Mouse (Mus musculus) neural tube, embryonic 15.5 days (tissue): Measurements from ENCODE around the gene Ppargc1a. TPM values are rescaled to one million over a fixed set of nuclear protein-coding genes. Genes with fewer than 3 reads are reported as not detected.

Experiments used
- ATAC-seq: fragments of 200-750 bp; cut with Nextera tagmentation; 2 replicates; pipeline ENCODE4 v1.8.0; 2017; ENCODE audit warnings: mild to moderate bottlenecking, moderate TSS enrichment, moderate library complexity; ENCODE audit not compliant: low FRiP score
- H3K27ac ChIP-seq: fragments of 300-500 bp; sonication (generic); replicated peaks from 2 replicates; pipeline ENCODE4 v1.5.1; 2015; ENCODE audit warnings: mild to moderate bottlenecking, inconsistent platforms
- H3K27me3 ChIP-seq: fragments of 300-500 bp; sonication (generic); replicated peaks from 2 replicates; pipeline ENCODE4 v1.6.1; 2015; ENCODE audit warnings: inconsistent platforms
- H3K36me3 ChIP-seq: fragments of 300-500 bp; sonication (generic); 2 replicates; pipeline ENCODE4 v1.6.1; 2015; ENCODE audit warnings: inconsistent platforms
- H3K4me1 ChIP-seq: fragments of 300-500 bp; sonication (generic); 2 replicates; pipeline ENCODE4 v1.6.1; 2015; ENCODE audit warnings: inconsistent platforms
- H3K4me2 ChIP-seq: fragments of 300-500 bp; sonication (generic); 2 replicates; pipeline ENCODE4 v1.6.1; 2015; ENCODE audit warnings: inconsistent platforms, mild to moderate bottlenecking, moderate library complexity
- H3K4me3 ChIP-seq: fragments of 300-500 bp; sonication (generic); replicated peaks from 2 replicates; pipeline ENCODE4 v1.5.1; 2015; ENCODE audit warnings: mild to moderate bottlenecking, inconsistent platforms
- H3K9ac ChIP-seq: fragments of 300-500 bp; sonication (generic); replicated peaks from 2 replicates; pipeline ENCODE4 v1.6.1; 2015; ENCODE audit warnings: mild to moderate bottlenecking, inconsistent platforms
- H3K9me3 ChIP-seq: fragments of 300-500 bp; sonication (generic); replicated peaks from 2 replicates; pipeline ENCODE4 v1.6.1; 2016; ENCODE audit warnings: inconsistent platforms
- WGBS: fragments of 180-500 bp; shearing (Covaris S2); methylation state at CpG from one replicate; pipeline ENCODE4 v1.1.7; 2015; ENCODE audit warnings: mixed read lengths; 5-methylcytosine and 5-hydroxymethylcytosine counted together
- polyA plus RNA-seq: library from polyadenylated mRNA; unstranded; fragments of >200 nt; fragmentation: Nextera tagmentation; extraction: Ambion mirVana; gene quantifications from 2 replicates; pipeline ENCODE4 v1.2.1, GENCODE M21; 2015

Ppargc1a gene
- polyA plus RNA-seq, 1 experiment from 2014 or later, result 19.7 TPM

DNA sequence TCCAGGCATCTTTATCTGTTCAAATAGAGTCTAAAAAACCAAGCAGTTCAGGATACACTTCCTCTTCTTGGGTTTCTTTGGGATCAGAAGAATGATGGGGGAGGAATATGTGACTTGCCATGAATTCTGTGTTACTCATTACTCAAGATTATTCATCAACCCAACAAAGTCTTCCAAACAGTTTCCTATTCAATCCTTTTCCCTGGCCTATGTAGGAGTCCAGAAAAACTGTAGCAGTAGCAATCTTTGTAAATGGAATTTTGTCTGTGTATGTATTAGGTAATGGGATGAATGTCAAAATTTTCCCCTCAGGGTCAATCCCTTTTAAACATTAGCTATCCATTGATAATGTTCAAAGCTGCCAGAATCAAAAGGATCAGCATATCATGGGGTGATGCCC lies 121.8 kb downstream of the Ppargc1a start:
- no peak overlapping the region for H3K27ac ChIP-seq
- H3K9ac ChIP-seq, result no peak overlapping the region
- no peak overlapping the region for H3K4me2 ChIP-seq
- H3K36me3 ChIP-seq, result no peaks in the 10 kb centered on the region
- H3K4me3 ChIP-seq, result no peak overlapping the region
- no peak for ATAC-seq
- H3K4me1 ChIP-seq, result no peaks in the 10 kb centered on the region
- H3K27me3 ChIP-seq, result no peaks in the 10 kb centered on the region
- H3K9me3 ChIP-seq, result no peaks in the 10 kb centered on the region

DNA sequence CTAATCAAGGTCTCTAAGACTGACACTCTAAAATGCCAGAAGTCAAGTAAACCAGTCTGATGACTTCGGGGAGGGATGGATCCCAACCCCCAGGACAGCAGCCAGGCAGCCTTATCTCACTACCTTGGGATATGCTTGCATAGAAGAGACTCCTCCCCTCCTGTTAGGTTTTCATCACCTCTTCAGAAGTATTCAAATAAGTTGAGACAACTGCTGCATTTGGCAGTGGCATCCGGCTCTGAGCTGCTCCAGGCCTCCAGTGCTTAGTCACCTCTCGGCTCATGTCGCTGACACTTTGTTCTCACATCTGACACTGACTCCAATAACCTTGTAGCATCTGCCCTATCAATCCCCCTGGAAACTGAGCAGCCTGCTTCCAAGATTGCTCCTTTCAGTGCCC lies 127.8 kb downstream of the Ppargc1a start:
- Histone ChIP-seq H3K4me2 (no peak overlapping the region), H3K9ac (no peak overlapping the region), H3K36me3 (no peaks in the 10 kb centered on the region), H3K4me1 (no peaks in the 10 kb centered on the region), H3K4me3 (no peak overlapping the region), H3K27me3 (no peaks in the 10 kb centered on the region), H3K27ac (no peak overlapping the region), H3K9me3 (no peaks in the 10 kb centered on the region)
- 44% methylated on average over 4 of the region's 4 CpGs for WGBS
- no peak for ATAC-seq

DNA sequence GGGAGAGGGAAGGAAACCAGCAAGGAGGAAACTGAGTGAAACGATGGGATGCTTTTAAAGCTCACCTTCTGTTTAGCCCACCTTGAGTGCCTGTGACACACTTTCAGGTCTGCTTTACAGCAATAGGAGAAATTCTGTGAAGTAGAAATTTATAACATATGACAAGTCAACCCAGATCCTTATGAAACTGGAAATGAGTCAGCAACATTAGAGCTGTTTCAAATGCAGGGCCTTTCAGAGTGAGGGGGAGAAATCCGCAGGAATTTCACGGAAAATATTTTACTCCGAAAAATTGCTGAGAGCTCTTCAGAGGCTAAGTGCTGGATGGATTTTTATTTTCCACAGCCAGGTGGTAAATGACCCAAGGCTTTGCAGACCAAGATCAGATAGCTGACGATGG lies 133.6 kb downstream of the Ppargc1a start:
- ATAC-seq, result no peak
- Histone ChIP-seq H3K4me2 (no peak overlapping the region), H3K27ac (no peak overlapping the region), H3K36me3 (no peaks in the 10 kb centered on the region), H3K9me3 (no peaks in the 10 kb centered on the region), H3K9ac (no peak overlapping the region), H3K4me3 (no peak overlapping the region), H3K27me3 (no peaks in the 10 kb centered on the region), H3K4me1 (no peaks in the 10 kb centered on the region)
- WGBS, result 86% methylated on average over 5 of the region's 5 CpGs

DNA sequence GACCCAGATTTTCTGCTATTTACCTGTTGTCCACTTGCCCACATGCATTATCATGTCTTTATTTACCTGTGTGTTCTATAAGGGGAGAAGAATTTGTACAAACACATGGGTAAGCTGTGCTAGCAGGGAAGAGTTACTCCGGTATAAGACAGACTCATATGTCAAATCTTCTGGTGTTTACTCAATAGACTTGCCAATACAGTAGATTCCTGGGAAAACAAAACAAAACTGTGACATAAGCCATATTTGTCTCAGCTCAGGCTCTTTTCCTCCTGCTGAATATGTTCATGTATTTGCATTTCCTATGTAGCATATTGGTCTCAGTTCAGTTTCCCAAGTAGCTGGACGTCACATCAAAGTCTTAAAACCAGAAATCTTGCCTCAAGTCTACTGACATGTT lies 135.0 kb downstream of the Ppargc1a start:
- WGBS, result 94% methylated on average over 2 of the region's 2 CpGs
- ATAC-seq, result no peak
- no peak overlapping the region for H3K4me3 ChIP-seq
- H3K4me2 ChIP-seq, result no peak overlapping the region
- no peak overlapping the region for H3K9ac ChIP-seq
- no peaks in the 10 kb centered on the region for H3K27me3 ChIP-seq
- no peaks in the 10 kb centered on the region for H3K36me3 ChIP-seq
- H3K27ac ChIP-seq, result no peak overlapping the region
- no peaks in the 10 kb centered on the region for H3K9me3 ChIP-seq
- H3K4me1 ChIP-seq, result no peaks in the 10 kb centered on the region

DNA sequence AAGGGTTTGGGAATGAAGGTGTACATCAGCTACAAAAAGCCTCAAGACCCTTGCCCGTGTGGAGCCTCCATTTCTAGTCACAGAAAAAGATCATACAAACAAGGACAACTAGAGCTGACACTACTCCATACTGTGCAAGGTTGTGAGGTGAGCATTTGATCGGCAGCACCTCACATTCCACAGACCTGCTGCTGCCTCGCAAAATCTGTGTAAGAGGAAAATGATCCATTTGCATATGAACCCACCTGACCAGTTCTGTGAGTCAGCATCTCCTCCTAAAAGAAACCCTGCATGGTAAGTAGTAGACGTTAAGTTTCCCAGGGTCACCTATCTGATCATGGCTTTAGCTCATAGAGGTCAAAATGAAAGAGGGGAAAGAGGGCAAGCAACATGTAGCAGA lies 135.5 kb downstream of the Ppargc1a start:
- Histone ChIP-seq H3K4me1 (no peaks in the 10 kb centered on the region), H3K27ac (no peak overlapping the region), H3K9me3 (no peaks in the 10 kb centered on the region), H3K9ac (no peak overlapping the region), H3K4me2 (no peak overlapping the region), H3K4me3 (no peak overlapping the region), H3K36me3 (no peaks in the 10 kb centered on the region), H3K27me3 (no peaks in the 10 kb centered on the region)
- WGBS, result 70% methylated on average over 4 of the region's 4 CpGs
- ATAC-seq, result no peak

DNA sequence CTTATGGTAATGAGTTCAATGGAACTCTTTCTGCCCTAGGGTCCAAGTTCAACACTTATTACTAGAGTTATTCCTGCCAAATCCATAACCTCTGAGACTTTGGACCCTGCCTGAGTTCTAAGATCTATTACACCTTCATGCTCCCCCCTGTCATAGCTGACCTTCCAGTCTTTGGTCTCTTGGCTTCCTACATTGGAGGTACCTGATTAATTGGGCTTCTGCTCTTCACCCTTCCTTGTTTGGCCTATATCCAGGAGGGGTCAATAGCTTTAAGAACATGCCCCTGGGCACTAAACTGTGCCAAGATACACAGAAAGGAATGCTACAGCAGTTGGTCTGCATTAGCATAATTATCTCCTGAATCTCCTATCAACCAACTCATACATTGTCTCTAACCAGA lies 141.1 kb downstream of the Ppargc1a start:
- ATAC-seq, result no peak
- no peaks in the 10 kb centered on the region for H3K27me3 ChIP-seq
- H3K36me3 ChIP-seq, result no peaks in the 10 kb centered on the region
- H3K4me2 ChIP-seq, result no peak overlapping the region
- no peak overlapping the region for H3K27ac ChIP-seq
- no peak overlapping the region for H3K4me3 ChIP-seq
- H3K4me1 ChIP-seq, result no peaks in the 10 kb centered on the region
- no peaks in the 10 kb centered on the region for H3K9me3 ChIP-seq
- no peak overlapping the region for H3K9ac ChIP-seq

DNA sequence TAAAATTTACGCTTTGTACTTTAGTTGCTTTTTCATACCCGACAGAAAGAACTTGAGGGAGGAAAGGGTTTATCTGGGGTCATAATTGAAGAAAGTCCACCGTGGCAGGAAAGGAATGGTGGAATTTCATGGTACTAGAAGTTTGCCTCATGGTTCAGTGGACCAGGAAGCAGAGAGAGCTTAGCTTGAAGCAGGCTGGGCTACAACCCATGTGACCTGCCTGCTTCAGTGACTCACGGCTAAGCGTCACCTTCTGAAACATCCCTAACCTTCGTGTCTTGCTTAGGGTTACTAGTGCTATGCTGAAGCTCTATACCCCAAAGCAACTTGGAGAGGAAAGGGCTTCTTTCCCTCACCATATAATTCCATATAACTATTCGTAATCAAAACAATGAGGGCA lies 151.1 kb downstream of the Ppargc1a start:
- H3K36me3 ChIP-seq, result no peaks in the 10 kb centered on the region
- peaks cover 9% of the 10 kb centered on the region; the same call in 1 of the 2 replicates for H3K4me1 ChIP-seq
- ATAC-seq, result no peak
- no peak overlapping the region for H3K9ac ChIP-seq
- no peak overlapping the region for H3K4me3 ChIP-seq
- no peaks in the 10 kb centered on the region for H3K9me3 ChIP-seq
- no peak overlapping the region for H3K27ac ChIP-seq
- H3K27me3 ChIP-seq, result no peaks in the 10 kb centered on the region
- 90% methylated on average over 7 of the region's 7 CpGs for WGBS
- H3K4me2 ChIP-seq, result no peak overlapping the region

DNA sequence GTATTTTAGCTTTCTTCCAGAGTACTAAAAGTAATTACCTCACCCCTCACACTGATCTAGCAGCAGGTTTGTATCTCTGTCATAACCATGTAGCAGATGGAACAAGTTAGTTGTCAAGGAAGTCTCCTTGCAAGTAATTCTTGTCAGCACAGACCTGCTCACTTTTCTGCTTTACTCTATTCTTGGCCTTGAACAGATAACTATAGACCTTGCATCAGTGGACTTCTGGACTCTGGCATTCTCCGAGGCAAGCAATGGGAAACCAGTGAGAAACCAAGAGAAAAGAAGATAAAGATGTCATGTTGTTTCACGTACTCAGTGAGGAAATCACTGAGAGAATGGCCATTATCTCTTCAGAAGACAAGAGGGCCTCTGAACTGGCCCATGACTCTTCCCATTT lies 152.1 kb downstream of the Ppargc1a start:
- ATAC-seq, result no peak
- 87% methylated on average over 2 of the region's 2 CpGs for WGBS
- no peak overlapping the region for H3K4me3 ChIP-seq
- H3K9me3 ChIP-seq, result no peaks in the 10 kb centered on the region
- no peaks in the 10 kb centered on the region for H3K36me3 ChIP-seq
- H3K4me2 ChIP-seq, result no peak overlapping the region
- no peak overlapping the region for H3K9ac ChIP-seq
- H3K27me3 ChIP-seq, result no peaks in the 10 kb centered on the region
- H3K4me1 ChIP-seq, result peaks cover 9% of the 10 kb centered on the region; the same call in 1 of the 2 replicates
- no peak overlapping the region for H3K27ac ChIP-seq

DNA sequence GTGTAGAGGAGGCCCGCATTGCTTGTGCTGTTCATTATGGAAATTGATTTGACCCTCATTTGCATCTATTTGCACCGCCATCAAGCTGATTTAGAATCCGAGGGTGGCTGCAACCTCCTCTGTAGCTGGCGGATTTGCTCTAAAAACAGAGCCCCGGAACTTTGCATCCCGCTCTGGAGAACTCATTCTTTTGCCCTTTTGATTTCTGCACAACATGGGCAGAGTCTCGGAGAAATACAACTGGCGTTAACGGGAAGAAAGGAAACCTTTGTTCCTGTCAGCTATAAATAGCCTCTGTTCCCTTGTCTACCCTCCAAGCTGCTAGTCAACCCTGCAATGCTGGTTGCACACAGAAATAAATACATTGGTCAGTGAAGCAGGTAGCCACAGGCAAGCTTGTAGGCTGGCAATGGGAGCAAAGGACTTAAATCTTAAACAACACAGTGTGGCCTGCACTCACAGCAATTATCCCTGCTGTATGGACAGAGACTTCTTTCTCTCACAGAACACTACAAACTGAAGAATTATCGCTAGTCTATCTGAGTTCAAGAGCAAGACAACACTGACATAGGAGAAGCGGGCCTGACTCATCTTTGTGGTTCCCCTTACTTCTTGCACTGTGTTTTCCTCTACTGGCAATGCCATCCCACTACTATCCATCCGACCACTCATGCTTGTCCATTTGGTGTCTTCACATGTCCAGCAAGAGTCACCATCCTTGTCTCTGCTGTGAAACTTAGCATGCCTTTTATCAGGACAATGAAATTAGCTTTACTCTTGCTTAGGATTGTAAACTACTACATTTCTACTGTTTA lies 155.0 kb downstream of the Ppargc1a start:
- H3K4me3 ChIP-seq, result no peak overlapping the region
- no peaks in the 10 kb centered on the region for H3K9me3 ChIP-seq
- H3K36me3 ChIP-seq, result no peaks in the 10 kb centered on the region
- peaks cover 9% of the 10 kb centered on the region; the same call in 1 of the 2 replicates for H3K4me1 ChIP-seq
- H3K9ac ChIP-seq, result no peak overlapping the region
- WGBS, result 15% methylated on average over 12 of the region's 12 CpGs
- H3K4me2 ChIP-seq, result peak overlapping the region; percentile 35
- peak; percentile 76 for ATAC-seq
- no peaks in the 10 kb centered on the region for H3K27me3 ChIP-seq
- no peak overlapping the region for H3K27ac ChIP-seq

DNA sequence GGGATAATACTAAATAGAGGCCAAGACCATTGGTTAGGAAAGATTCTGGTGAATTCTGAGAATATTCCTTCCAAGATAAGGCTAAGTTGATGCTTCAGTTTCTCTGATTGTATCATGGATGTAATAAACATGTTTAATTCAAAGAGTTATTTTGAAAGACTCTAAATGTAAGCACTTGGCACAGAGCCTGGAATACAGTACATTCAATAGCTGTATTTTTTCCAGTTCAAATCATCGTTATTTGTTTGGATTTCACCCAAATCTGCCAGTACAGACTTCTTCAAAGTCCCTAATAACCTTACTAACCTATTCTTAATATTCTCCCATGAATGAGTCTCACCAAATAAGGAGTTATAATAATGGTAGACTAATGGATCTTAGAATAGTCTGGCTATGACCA lies 157.5 kb downstream of the Ppargc1a start:
- Histone ChIP-seq H3K9ac (no peak overlapping the region), H3K36me3 (no peaks in the 10 kb centered on the region), H3K4me2 (no peak overlapping the region), H3K4me3 (no peak overlapping the region), H3K27ac (no peak overlapping the region), H3K4me1 (peaks cover 9% of the 10 kb centered on the region; the same call in 1 of the 2 replicates), H3K9me3 (no peaks in the 10 kb centered on the region), H3K27me3 (no peaks in the 10 kb centered on the region)
- 45% methylated on average over 1 of the region's 1 CpGs for WGBS
- no peak for ATAC-seq

DNA sequence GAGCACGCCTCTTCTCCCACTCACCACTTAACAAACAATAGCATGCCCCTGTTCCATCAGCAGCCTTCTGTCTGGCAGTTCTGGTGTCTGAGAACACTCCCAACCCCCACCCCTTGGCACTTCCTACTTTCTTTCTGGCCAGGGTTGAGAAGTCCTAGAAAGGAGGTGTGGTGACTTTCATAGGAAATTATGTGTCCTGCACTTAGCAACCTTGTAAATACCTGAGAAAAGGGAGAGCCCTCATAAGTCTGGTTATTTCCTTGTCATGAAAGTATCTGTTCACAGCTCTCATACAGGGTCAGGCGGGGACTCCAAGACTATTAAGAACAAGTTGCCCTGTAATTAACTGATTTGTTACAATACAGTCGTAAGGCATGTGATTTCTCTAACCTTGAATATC lies 161.1 kb downstream of the Ppargc1a start:
- Histone ChIP-seq H3K27ac (no peak overlapping the region), H3K4me2 (no peak overlapping the region), H3K27me3 (no peaks in the 10 kb centered on the region), H3K9ac (no peak overlapping the region), H3K4me1 (no peaks in the 10 kb centered on the region), H3K36me3 (no peaks in the 10 kb centered on the region), H3K9me3 (no peaks in the 10 kb centered on the region), H3K4me3 (no peak overlapping the region)
- WGBS, result 64% methylated on average over 3 of the region's 3 CpGs
- ATAC-seq, result no peak
